Mouse (Mus musculus): ENCODE measurements around the gene Lrrc55. TPM values are rescaled to one million over a fixed set of nuclear protein-coding genes. Genes with fewer than 3 reads are reported as not detected.

The Lrrc55 gene
- polyA plus RNA-seq, 1 experiment from 2014 or later, result 2.9 TPM

DNA sequence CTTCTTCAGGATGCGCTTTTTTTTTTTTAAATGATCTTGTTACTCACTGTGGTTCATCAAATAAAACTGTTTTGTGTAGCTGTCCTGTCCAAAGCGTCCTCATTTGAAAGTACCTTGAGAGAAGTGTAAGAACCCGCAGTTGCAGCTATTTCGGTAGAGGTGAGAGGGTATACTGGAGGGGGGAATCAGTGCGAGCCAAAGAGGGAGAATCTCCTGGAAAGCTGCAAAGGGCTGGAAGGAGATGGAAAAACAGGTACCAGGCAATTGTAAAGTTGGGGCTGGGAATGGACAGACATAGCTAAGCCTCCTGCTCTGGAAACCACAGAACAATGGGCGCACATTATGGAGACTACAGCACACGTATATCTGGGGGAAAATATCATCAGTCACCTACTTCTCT, 57.2 kb downstream of the Lrrc55 start:
- H3K4me2 ChIP-seq (replicated peaks), result no peak overlapping the region

DNA sequence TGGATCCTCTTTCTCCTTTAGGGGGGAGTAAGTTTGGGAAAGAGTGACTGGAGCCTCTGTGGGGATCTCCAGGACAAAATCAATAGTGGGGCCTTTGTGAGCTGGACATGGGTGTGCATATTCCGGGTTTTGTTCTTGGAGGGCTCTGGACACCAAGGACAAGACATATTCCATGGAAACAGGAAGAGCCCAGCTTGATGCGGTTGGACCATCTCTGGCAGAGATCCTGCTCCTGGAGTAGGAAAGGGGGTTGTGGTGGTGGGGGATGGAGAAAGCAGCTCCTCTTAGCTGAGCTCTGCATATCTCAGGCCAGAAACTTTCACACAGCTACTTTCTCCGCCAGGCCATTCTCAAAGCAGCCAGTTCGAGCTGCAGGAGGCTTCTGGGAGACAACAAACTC, 57.6 kb downstream of the Lrrc55 start:
- H3K4me1 ChIP-seq, result no peaks in the 10 kb centered on the region
- no peaks in the 10 kb centered on the region for H3K9me3 ChIP-seq
- H3K9ac ChIP-seq, result no peak overlapping the region
- no peak overlapping the region for H3K4me2 ChIP-seq (replicated peaks)
- no peak overlapping the region for H3K4me3 ChIP-seq
- H3K27ac ChIP-seq, result no peak overlapping the region
- no peaks in the 10 kb centered on the region for H3K36me3 ChIP-seq
- WGBS, result 73% methylated on average over 4 of the region's 4 CpGs
- no peak for ATAC-seq (ENCODE audit: low FRiP score, low read depth)
- H3K27me3 ChIP-seq (replicated peaks), result no peaks in the 10 kb centered on the region

More for the DNA sequence above, 57.2 kb downstream of the Lrrc55 start:
- H3K9me3 ChIP-seq, result no peaks in the 10 kb centered on the region
- no peak overlapping the region for H3K9ac ChIP-seq
- H3K27ac ChIP-seq, result no peak overlapping the region
- ATAC-seq (ENCODE audit: low FRiP score, low read depth), result no peak
- H3K4me3 ChIP-seq, result no peak overlapping the region
- H3K36me3 ChIP-seq, result no peaks in the 10 kb centered on the region
- no peaks in the 10 kb centered on the region for H3K4me1 ChIP-seq
- no peaks in the 10 kb centered on the region for H3K27me3 ChIP-seq (replicated peaks)
- 82% methylated on average over 7 of the region's 7 CpGs for WGBS

DNA sequence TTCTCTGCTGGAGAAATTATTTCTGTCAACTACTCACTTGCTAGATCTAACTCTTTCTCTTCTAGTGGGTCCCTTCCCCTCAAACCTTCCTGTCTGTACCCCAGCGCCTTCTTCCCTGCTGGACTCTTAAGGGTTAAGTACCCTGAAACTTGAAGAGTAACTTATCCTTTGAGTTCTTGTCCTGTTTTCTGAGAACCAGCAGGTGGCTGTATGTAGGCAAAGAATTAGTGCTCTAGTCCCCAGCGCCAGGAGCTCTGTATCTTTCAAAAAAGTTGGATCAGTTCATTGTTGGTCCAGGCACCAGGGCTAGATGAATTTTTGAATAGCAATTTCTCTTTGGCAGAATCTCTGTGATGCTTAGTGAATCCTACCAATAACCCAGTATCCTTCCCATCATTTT, 58.9 kb downstream of the Lrrc55 start:
- ATAC-seq (ENCODE audit: low FRiP score, low read depth), result no peak
- Histone ChIP-seq H3K4me2 (replicated peaks) (no peak overlapping the region), H3K36me3 (no peaks in the 10 kb centered on the region), H3K4me1 (no peaks in the 10 kb centered on the region), H3K27me3 (replicated peaks) (no peaks in the 10 kb centered on the region), H3K4me3 (no peak overlapping the region), H3K9ac (no peak overlapping the region), H3K27ac (no peak overlapping the region), H3K9me3 (no peaks in the 10 kb centered on the region)
- 38% methylated on average over 2 of the region's 2 CpGs for WGBS

DNA sequence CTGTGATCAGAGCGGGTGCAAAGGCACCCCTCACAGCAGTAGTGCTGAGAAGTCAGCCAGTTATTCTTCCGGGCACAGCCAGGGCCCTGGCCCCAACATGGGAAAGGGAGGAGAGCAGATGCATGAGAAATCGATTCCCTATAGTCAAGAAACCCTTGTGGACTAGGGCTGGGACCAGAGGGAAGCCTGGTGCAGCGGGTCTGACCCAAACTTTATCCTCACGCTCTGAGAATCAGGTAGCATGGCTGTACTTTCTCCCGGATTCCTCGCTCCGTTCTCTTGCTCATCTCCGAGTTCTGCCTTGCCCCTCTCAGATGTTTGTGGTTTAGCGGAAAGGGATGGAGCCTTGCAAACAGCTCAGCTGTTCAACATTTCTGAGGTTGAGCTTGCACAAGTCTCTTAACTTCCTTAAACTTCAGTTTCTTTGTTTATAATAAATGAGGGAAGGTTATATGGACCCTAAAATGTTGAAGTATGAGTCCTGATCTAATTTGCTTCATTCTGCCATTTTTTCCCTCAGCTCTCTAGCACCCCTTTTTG, 59.3 kb downstream of the Lrrc55 start:
- ATAC-seq (ENCODE audit: low FRiP score, low read depth), result no peak
- H3K4me2 ChIP-seq (replicated peaks), result no peak overlapping the region
- no peaks in the 10 kb centered on the region for H3K27me3 ChIP-seq (replicated peaks)
- no peaks in the 10 kb centered on the region for H3K4me1 ChIP-seq
- WGBS, result 81% methylated on average over 10 of the region's 10 CpGs
- peak overlapping the region; percentile 8 for H3K4me3 ChIP-seq
- H3K9me3 ChIP-seq, result no peaks in the 10 kb centered on the region
- no peaks in the 10 kb centered on the region for H3K36me3 ChIP-seq
- no peak overlapping the region for H3K9ac ChIP-seq
- H3K27ac ChIP-seq, result no peak overlapping the region

DNA sequence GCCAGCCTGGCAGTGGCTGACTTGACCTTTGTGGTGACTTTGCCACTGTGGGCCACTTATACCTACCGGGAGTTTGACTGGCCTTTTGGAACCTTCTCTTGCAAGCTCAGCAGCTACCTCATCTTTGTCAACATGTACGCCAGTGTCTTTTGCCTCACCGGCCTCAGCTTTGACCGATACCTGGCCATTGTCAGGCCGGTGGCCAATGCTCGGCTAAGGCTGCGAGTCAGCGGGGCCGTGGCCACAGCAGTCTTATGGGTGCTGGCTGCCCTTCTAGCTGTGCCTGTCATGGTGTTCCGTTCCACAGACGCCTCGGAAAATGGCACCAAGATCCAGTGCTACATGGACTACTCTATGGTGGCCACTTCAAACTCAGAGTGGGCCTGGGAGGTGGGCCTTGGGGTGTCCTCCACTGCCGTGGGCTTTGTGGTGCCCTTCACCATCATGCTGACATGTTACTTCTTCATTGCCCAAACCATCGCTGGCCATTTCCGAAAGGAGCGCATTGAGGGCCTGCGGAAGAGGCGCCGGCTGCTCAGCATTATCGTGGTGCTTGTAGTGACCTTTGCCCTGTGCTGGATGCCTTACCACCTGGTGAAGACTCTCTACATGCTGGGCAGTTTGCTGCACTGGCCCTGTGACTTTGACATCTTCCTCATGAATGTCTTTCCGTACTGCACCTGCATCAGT, 60.0 kb downstream of the Lrrc55 start:
- Histone ChIP-seq H3K27me3 (replicated peaks) (no peaks in the 10 kb centered on the region), H3K36me3 (no peaks in the 10 kb centered on the region), H3K9me3 (no peaks in the 10 kb centered on the region), H3K4me1 (no peaks in the 10 kb centered on the region), H3K9ac (no peak overlapping the region), H3K4me3 (peak overlapping the region; percentile 8; the same call in 1 of the 2 replicates), H3K4me2 (replicated peaks) (no peak overlapping the region), H3K27ac (no peak overlapping the region)
- ATAC-seq (ENCODE audit: low FRiP score, low read depth), result no peak
- 89% methylated on average over 21 of the region's 21 CpGs for WGBS

DNA sequence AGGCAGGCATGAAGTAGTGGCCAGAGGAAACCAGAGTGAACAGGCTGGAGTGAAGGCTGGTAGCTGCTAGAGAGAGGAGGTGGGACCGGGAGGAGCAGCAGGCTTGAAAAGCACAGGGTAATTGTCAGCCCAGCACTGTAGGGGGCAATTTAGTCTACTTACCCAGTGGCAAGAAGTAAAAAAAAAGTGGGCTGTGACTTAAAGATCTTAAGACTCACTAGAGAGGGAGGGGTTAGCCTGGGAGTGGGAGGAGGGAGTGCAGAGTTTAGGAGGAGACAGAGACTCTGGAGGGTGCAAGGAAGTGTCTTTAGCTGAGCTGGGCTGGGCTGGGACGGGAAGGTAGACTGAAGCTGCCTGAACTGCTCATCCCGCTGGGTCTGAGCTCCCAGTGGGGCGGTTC, 60.9 kb downstream of the Lrrc55 start, which contains the start of gene Aplnr:
Aplnr (plus strand) TSS at position 137 of the 400 bp plus-strand sequence.
- no peak within 1 kb of the TSS for H3K27ac ChIP-seq

DNA sequence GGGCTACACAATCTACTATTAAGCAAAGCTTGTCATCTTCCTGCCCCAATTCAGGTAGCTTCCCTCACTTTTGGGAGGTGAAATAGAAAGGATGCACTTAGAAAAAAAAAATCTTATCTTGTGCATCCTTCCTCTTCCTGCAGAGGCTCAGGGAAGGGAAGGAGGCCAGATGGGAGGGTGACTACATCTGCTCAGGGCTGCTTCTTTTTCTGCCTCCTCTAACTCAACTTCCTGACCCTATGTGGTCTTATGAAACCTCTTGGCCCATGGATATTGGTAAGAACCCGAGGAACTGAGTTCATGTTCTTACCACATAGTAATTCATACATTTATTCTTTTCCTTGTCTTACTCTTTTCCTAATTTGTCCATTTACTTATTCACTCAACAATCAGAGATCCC, 61.9 kb downstream of the Lrrc55 start:
- no peaks in the 10 kb centered on the region for H3K27me3 ChIP-seq (replicated peaks)
- no peak overlapping the region for H3K4me2 ChIP-seq (replicated peaks)
- 51% methylated on average over 1 of the region's 1 CpGs for WGBS
- no peak overlapping the region for H3K27ac ChIP-seq
- no peaks in the 10 kb centered on the region for H3K4me1 ChIP-seq
- no peak for ATAC-seq (ENCODE audit: low FRiP score, low read depth)
- no peaks in the 10 kb centered on the region for H3K9me3 ChIP-seq
- H3K36me3 ChIP-seq, result no peaks in the 10 kb centered on the region
- no peak overlapping the region for H3K4me3 ChIP-seq
- no peak overlapping the region for H3K9ac ChIP-seq

More for the DNA sequence above, 60.9 kb downstream of the Lrrc55 start, which contains the start of gene Aplnr:
- H3K4me2 ChIP-seq (replicated peaks), result no peak within 1 kb of the TSS
- 4% methylated on average over 4 of the region's 4 CpGs for WGBS
- ATAC-seq (ENCODE audit: low FRiP score, low read depth), result no peak
- no peaks in the 10 kb centered on the region for H3K36me3 ChIP-seq
- no peak within 1 kb of the TSS for H3K9ac ChIP-seq
- H3K9me3 ChIP-seq, result no peaks in the 10 kb centered on the region
- no peaks in the 10 kb centered on the region for H3K4me1 ChIP-seq
- H3K4me3 ChIP-seq, result no peak within 1 kb of the TSS; the same call in 1 of the 2 replicates
- H3K27me3 ChIP-seq (replicated peaks), result no peaks in the 10 kb centered on the region

DNA sequence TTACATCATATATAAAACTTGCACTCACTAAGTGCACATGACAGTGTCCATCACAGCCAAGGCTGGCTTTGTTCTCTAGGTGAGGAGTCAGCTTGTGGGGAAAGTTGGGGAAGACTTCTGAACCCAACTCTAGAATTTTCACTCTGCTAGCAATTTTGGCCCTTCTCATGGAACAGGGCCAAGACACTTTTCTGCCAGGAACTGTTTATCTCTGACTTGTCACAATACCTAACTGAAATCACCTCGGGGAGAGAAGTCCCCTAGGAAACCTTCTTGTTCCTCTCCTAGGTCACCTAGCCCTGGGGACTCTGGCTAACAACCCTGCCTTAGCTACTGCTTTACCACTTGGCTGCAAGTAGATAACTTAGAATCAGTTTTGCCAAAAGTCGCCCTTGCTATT, 64.8 kb downstream of the Lrrc55 start:
- Histone ChIP-seq H3K9ac (no peak overlapping the region), H3K4me1 (no peaks in the 10 kb centered on the region), H3K4me3 (no peak overlapping the region), H3K9me3 (no peaks in the 10 kb centered on the region), H3K27me3 (replicated peaks) (no peaks in the 10 kb centered on the region), H3K4me2 (replicated peaks) (no peak overlapping the region), H3K36me3 (no peaks in the 10 kb centered on the region), H3K27ac (no peak overlapping the region)
- no peak for ATAC-seq (ENCODE audit: low FRiP score, low read depth)
- 71% methylated on average over 2 of the region's 2 CpGs for WGBS

DNA sequence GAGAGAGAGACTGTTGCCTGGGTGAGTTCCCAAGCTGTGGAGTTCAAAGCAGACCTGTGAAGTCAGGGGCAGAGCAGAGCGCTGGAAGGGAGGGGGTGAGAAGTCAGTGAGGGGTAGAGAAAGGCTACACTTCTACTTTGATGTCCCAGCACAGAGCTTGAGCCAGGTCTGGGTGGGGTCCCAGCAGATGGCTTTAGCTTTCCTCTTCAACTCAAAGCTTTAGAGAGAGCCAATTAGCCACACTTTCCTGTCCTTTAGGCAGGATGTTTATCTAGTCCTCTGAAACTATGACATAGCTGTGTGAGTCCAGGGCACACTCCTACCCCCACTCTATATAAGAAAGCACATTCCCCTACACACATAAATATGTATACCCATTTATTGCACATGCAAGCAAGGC, 65.3 kb downstream of the Lrrc55 start:
- H3K9ac ChIP-seq, result no peak overlapping the region
- 7% methylated on average over 1 of the region's 1 CpGs for WGBS
- no peaks in the 10 kb centered on the region for H3K9me3 ChIP-seq
- no peaks in the 10 kb centered on the region for H3K4me1 ChIP-seq
- H3K4me3 ChIP-seq, result no peak overlapping the region
- no peak overlapping the region for H3K27ac ChIP-seq
- no peak for ATAC-seq (ENCODE audit: low FRiP score, low read depth)
- no peak overlapping the region for H3K4me2 ChIP-seq (replicated peaks)
- H3K27me3 ChIP-seq (replicated peaks), result no peaks in the 10 kb centered on the region
- no peaks in the 10 kb centered on the region for H3K36me3 ChIP-seq

DNA sequence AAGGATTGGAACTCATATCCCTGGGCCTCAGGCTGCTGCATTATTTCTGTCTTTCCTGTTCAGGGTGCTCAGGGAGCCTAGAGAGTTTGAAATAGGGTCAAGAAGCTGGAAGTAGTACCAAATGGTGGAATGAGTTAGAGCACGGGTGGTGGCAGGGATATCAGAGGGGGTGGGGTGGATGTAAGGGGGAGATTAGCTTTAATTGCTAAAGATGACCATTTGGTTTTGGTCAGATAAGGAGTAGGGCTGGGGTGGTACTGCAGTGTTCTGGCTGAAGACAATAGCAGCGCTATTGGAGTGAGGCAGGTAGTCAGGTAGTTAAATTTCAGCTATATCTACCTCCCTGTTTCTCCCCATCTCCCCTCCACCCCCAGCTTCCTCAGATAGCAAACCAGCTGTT, 65.8 kb downstream of the Lrrc55 start:
- H3K4me2 ChIP-seq (replicated peaks), result no peak overlapping the region
- 22% methylated on average over 2 of the region's 2 CpGs for WGBS
- no peak overlapping the region for H3K9ac ChIP-seq
- H3K4me3 ChIP-seq, result no peak overlapping the region
- no peaks in the 10 kb centered on the region for H3K27me3 ChIP-seq (replicated peaks)
- H3K36me3 ChIP-seq, result no peaks in the 10 kb centered on the region
- H3K27ac ChIP-seq, result no peak overlapping the region
- no peaks in the 10 kb centered on the region for H3K9me3 ChIP-seq
- no peaks in the 10 kb centered on the region for H3K4me1 ChIP-seq
- no peak for ATAC-seq (ENCODE audit: low FRiP score, low read depth)

DNA sequence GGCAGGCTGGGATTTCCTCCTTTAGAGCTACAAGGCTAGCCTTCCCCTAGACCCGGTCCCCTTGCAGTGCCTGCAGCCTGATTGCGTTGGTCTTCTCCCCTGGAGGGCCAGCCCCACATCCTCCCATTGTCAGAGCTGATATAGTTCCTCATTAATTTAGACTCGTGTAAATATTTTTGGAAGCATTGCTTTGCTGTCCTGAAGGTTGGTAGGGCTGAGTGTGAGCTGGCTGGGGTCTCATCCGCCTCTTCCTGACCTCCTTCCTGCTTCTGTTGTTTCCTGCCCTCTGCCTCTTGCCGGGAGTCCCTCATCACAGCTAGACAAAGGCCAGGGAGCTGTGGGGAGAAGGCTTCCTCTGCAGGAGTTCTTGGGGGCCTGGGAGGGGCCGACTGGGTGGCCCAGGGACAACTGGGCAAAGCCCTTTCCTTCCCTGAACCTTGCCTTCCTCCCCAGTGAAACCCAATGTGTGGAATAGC, 67.5 kb downstream of the Lrrc55 start:
- Histone ChIP-seq H3K36me3 (no peaks in the 10 kb centered on the region), H3K4me3 (no peak overlapping the region), H3K9ac (no peak overlapping the region), H3K4me1 (no peaks in the 10 kb centered on the region), H3K27ac (no peak overlapping the region), H3K9me3 (no peaks in the 10 kb centered on the region), H3K27me3 (replicated peaks) (no peaks in the 10 kb centered on the region), H3K4me2 (replicated peaks) (no peak overlapping the region)
- no peak for ATAC-seq (ENCODE audit: low FRiP score, low read depth)
- 50% methylated on average over 6 of the region's 6 CpGs for WGBS

DNA sequence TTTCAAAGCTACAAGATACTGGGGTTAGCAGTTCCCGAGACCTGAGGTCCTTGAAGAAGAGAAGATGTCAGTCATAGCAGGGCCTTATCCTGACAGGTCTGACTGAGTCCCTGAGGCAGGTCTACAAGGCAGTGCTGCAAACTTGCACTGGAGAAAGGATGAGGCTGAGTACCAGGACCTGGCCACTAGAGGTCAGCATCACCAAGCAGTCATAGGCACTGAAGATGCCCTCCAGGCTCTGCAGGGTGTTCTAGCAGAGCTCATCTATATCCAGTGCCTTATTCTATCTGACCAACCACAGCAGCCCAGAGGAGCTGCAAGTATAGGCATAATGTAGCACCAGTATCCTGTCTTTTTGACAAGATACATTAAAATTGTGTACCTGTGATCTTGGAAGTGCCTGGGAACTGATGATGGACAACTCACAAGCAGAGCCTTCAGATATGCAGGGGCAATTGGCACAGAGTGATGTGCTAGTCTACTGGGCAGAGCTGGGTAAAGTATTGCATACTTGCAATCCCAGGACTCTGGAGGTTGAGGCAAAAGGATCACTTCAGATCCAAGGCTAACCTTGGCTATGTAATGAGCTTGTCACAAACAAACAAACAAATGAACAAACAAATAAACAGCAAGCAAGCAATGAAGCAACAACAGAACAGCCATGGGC, 73.0 kb downstream of the Lrrc55 start:
- 32% methylated on average over 1 of the region's 1 CpGs for WGBS
- H3K27me3 ChIP-seq (replicated peaks), result no peaks in the 10 kb centered on the region
- H3K4me3 ChIP-seq, result no peak overlapping the region
- no peaks in the 10 kb centered on the region for H3K36me3 ChIP-seq
- no peaks in the 10 kb centered on the region for H3K4me1 ChIP-seq
- H3K4me2 ChIP-seq (replicated peaks), result no peak overlapping the region
- peak; percentile 92 for ATAC-seq (ENCODE audit: low FRiP score, low read depth)
- H3K27ac ChIP-seq, result no peak overlapping the region
- H3K9ac ChIP-seq, result no peak overlapping the region
- H3K9me3 ChIP-seq, result no peaks in the 10 kb centered on the region

Data from neural tube, embryonic 12.5 days (tissue).